21 mouse cellular contexts compared by ENCODE assay signal in genomic region chr10:24552870-24553269, GRCm38 (mm10). TPM values are rescaled to one million over a fixed set of nuclear protein-coding genes. Genes with fewer than 3 reads are reported as not detected.
"Had no signal": no experiment of that assay in that cellular context is flagged by ENCODE, and none has a peak within 500 bp of the region (broad histone marks: within the 10 kb centered on the region; RNA-seq: fewer than 3 reads in every experiment).

No protein-coding gene starts in this region.

- ATAC-seq: liver, postnatal 0 days; midbrain, embryonic 13.5 days; midbrain, embryonic 15.5 days had no signal

- H3K4me3 ChIP-seq: liver, embryonic 15.5 days; lung, embryonic 15.5 days; megakaryocyte, embryonic 14.5 days; midbrain, embryonic 13.5 days; midbrain, embryonic 15.5 days; neural tube, embryonic 13.5 days; neural tube, embryonic 15.5 days; stomach, embryonic 15.5 days had no signal

- H3K27me3 ChIP-seq: liver, embryonic 15.5 days; lung, embryonic 15.5 days; megakaryocyte, embryonic 14.5 days; midbrain, embryonic 13.5 days; midbrain, embryonic 15.5 days; neural tube, embryonic 13.5 days; neural tube, embryonic 15.5 days; stomach, embryonic 15.5 days had no signal

- H3K4me1 ChIP-seq: liver, embryonic 15.5 days; lung, embryonic 15.5 days; megakaryocyte, embryonic 14.5 days; midbrain, embryonic 13.5 days; midbrain, embryonic 15.5 days; neural tube, embryonic 13.5 days; neural tube, embryonic 15.5 days; stomach, embryonic 15.5 days had no signal

- H3K27ac ChIP-seq: liver, embryonic 15.5 days; lung, embryonic 15.5 days; macrophage; midbrain, embryonic 13.5 days; midbrain, embryonic 15.5 days; neural tube, embryonic 13.5 days; neural tube, embryonic 15.5 days; stomach, embryonic 15.5 days; stomach, postnatal 0 days had no signal

- DNase-seq: liver, postnatal 0 days; lung, adult 2 months; lung, postnatal 10 days; lung, postnatal 36 days; right cerebral cortex, postnatal 14 days; thymus, adult 2 months; thymus, postnatal 14 days; thymus, postnatal 36 days had no signal

- H3K9me3 ChIP-seq: liver, embryonic 15.5 days; lung, embryonic 15.5 days; megakaryocyte, embryonic 14.5 days; midbrain, embryonic 13.5 days; midbrain, embryonic 15.5 days; neural tube, embryonic 13.5 days; neural tube, embryonic 15.5 days; stomach, embryonic 15.5 days had no signal

- H3K36me3 ChIP-seq: liver, embryonic 15.5 days; lung, embryonic 15.5 days; midbrain, embryonic 13.5 days; midbrain, embryonic 15.5 days; neural tube, embryonic 13.5 days; neural tube, embryonic 15.5 days; stomach, embryonic 15.5 days had no signal

- H3K4me2 ChIP-seq: liver, embryonic 15.5 days; lung, embryonic 15.5 days; midbrain, embryonic 11.5 days; midbrain, embryonic 13.5 days; midbrain, embryonic 15.5 days; neural tube, embryonic 13.5 days; neural tube, embryonic 15.5 days; stomach, embryonic 15.5 days had no signal

- H3K9ac ChIP-seq: liver, embryonic 15.5 days; liver, postnatal 0 days; lung, embryonic 15.5 days; midbrain, embryonic 13.5 days; midbrain, embryonic 15.5 days; neural tube, embryonic 13.5 days; neural tube, embryonic 15.5 days; stomach, embryonic 15.5 days had no signal

RNA-seq across cellular contexts. Expression of gene Ccn2, which starts 42.4 kb away (rescaled TPM):
- total RNA-seq: megakaryocyte progenitor cell, adult 5-6 weeks; monocyte, adult 5-6 weeks had no signal
